Mouse (Mus musculus): ENCODE data around the gene Ttbk2. TPM values are rescaled to one million over a fixed set of nuclear protein-coding genes. Genes with fewer than 3 reads are reported as not detected.

Gene Ttbk2
- total RNA-seq, 2 experiments from 2014 or later, result 55.3 to 59.8 TPM

Other genes with a start within 250 kb of the Ttbk2 start
- 10 to 100 TPM; 14.1 to 17.1 TPM for gene Haus2, start 241.2 kb downstream of the Ttbk2 start, total RNA-seq (2021)
- 10 to 100 TPM; 26.0 to 31.6 TPM for gene Lrrc57, start 241.1 kb downstream of the Ttbk2 start, total RNA-seq (2021)
- 10 to 100 TPM; 10.4 to 11.0 TPM for gene Stard9, start 221.5 kb downstream of the Ttbk2 start, total RNA-seq (2021)
- gene Cdan1, start 476 bp downstream of the Ttbk2 start, total RNA-seq (2021), result 10 to 100 TPM; 21.3 to 25.4 TPM
- gene Ubr1, start 120.1 kb upstream of the Ttbk2 start, total RNA-seq (2021), result 10 to 100 TPM; 40.4 to 42.5 TPM
- gene Tmem62, start 126.4 kb upstream of the Ttbk2 start, total RNA-seq (2021), result 10 to 100 TPM; 18.3 to 27.4 TPM
- 10 to 100 TPM; 54.0 to 59.6 TPM for gene Ccndbp1, start 157.8 kb upstream of the Ttbk2 start, total RNA-seq (2021)
- gene Epb42, start 186.5 kb upstream of the Ttbk2 start, total RNA-seq (2021), result not detected
- gene Tgm5, start 235.2 kb upstream of the Ttbk2 start, total RNA-seq (2021), result not detected

Data from layer of hippocampus, postnatal 14 days (tissue).